Mouse (Mus musculus): ENCODE results near the gene Dlg1. TPM values are rescaled to one million over a fixed set of nuclear protein-coding genes. Genes with fewer than 3 reads are reported as not detected.

The Dlg1 gene
- total RNA-seq (2021): 100 to 1,000 TPM; 185 to 202 TPM
- long read RNA-seq, experiment 1, full-length matches to known transcripts: 20 of 192 reads
- long read RNA-seq, experiment 1, partial matches to known transcripts: 17 of 192 reads
- long read RNA-seq, experiment 1, other reads (novel, unspliced or antisense): 155 of 192 reads
- long read RNA-seq, experiment 2, full-length matches to known transcripts: 15 of 129 reads
- long read RNA-seq, experiment 2, partial matches to known transcripts: 6 of 129 reads
- long read RNA-seq, experiment 2, other reads (novel, unspliced or antisense): 108 of 129 reads

DNA sequence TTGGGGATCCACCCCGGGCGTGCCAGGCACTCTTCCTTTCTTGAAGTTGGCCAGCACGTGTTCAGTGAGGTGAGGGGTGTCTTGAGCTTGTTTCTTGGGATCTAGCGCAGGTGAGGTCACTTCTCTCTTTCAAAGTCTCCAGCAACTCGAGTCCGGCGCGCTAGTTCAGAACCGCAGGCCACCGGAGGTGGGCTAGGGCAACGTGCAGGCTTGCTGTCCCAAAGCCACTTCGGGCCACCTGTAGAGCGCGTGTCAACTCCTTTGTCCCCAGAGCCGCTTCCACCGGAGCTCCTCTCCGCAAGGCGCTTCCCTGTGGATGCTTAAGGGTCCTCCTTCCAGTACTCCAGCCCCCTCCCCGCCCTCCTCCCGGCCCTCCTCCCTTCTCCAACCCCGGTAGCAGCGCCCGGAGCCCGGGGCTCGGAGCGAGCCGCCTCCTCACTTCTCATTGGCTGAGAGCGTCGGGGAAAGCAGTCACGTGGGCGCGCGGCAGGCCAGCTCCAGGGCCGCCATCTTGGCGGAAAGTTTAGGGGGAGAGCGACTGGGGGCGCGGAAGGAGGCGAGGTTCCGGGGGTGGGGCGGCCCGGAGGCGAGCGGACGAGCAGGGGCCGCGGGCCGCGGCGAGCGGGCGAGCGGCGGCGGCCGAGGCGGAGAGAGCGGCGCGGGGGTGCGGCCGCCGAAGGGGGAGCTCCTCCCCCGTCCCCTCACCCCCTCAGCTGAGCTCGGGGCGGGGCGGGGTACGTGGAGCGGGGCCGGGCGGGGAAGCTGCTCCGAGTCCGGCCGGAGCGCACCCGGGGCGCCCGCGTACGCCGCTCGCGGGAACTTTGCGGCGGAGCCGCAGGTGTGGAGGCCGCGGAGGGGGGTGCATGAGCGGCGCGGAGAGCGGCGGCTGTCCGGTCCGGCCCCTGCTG is at the start of gene Dlg1:
Dlg1 (plus strand) TSS at position 65 of the 908 bp plus-strand sequence.
- Histone ChIP-seq H3K27ac (peak within 1 kb of the TSS; percentile 66), H3K4me3 (peak within 1 kb of the TSS; percentile 96)
- no peak for TF ChIP-seq CTCF (IDR thresholded peaks at IDR 0.05)
- intact Hi-C loops (cut with DNase I): no loop called here
- peak; percentile 75 to 80 for DNase-seq (ENCODE audit: extremely low spot score in 1 of 2, low spot score in 2 of 2)

DNA sequence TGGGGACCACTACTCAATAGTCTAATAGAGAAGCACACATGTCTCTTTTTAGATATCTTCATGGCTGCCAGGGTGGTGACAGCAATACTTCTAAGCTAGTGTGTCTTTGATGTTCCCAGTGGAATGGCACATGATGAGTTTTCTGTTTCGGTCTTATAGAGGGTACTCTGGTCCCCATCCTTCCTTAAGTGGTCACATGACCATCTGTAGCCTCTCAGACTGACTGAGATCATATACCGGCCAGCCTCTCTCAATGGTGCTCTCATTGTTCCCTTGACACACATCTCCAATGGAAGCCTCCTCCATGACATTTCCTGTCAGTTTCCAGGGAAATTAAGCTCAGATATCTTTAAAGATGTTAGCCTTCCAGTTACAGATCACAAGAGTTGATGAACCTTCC is 46.9 kb upstream of the Dlg1 start:
- intact Hi-C loops (cut with DNase I): no loop called here
- Histone ChIP-seq H3K27ac (no peak overlapping the region), H3K4me3 (no peak overlapping the region)
- DNase-seq (ENCODE audit: extremely low spot score in 1 of 2, low spot score in 2 of 2): no peak
- no peak for TF ChIP-seq CTCF (IDR thresholded peaks at IDR 0.05)

DNA sequence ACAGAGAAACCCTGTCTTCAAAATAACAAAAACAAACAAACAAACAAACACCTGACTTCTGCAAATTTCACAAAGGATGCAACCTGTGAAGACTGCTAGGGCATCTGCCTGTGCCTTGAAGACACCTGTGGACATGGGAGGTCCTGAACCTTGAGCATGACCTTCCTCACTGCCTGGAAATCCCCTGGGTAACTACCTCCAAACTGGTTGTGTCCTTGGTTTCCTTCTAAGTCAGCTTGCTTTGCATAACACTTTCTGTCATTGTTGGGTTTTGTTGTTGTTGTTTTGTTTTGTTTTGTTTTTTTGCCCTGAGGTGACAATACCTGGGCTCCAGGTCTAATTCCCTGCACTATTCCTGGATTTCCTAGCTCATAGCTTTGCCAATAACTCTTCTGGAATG is 46.1 kb upstream of the Dlg1 start:
- no peak for DNase-seq (ENCODE audit: extremely low spot score in 1 of 2, low spot score in 2 of 2)
- Histone ChIP-seq H3K27ac (no peak overlapping the region), H3K4me3 (no peak overlapping the region)
- intact Hi-C loops (cut with DNase I): no loop called here
- TF ChIP-seq CTCF (IDR thresholded peaks at IDR 0.05): no peak

DNA sequence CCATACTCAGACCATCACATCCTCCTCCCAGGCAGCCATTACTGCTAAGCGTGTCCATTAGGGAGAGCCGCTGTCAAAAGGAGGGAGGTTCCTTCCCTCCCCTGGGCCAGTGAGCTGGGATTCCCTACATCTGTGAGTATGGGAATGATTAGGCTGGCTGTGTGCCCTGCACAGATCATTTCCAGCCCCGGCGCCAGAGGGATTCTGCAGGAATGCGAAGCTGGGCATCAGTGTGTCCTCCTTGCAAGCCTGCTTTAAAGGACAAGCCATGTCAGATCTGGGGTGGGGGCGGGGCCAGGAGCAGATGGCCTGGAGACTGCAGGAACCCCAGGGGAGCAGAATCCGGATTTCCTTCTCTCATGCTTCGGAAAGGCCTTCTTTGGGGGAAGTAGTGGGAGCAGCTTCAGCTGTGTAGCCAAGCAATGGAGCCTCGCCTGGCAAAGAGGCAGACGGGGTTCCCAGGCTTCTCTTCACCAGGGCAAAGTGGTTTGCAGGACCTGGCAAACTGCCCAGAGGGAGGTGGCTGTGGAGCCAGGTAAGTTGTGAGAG is 45.3 kb upstream of the Dlg1 start:
- H3K27ac ChIP-seq: no peak overlapping the region
- intact Hi-C loops (cut with DNase I): no loop called here
- DNase-seq (ENCODE audit: extremely low spot score in 1 of 2, low spot score in 2 of 2): no peak
- H3K4me3 ChIP-seq: no peak overlapping the region
- TF ChIP-seq CTCF (IDR thresholded peaks at IDR 0.05): no peak

DNA sequence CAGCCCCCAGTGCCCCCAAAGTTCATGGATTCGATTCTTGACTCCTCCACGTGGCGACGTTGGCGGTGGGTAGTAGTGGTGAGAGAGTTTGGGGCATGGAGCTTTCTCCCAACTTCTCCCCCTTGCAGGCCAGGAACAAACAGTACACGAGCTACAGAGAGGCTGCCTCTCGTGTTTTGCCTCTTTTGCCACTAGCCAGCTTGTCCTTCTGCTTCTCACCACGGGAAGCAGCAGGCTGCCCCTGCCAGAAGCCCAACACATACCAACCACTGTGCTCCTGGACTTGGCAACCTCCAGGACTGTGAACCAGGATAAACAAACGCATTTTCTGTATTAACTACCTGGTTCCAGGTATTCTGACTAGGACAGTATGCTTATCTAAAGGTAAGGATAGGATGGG is 44.6 kb upstream of the Dlg1 start:
- no peak for DNase-seq (ENCODE audit: extremely low spot score in 1 of 2, low spot score in 2 of 2)
- no peak overlapping the region for H3K27ac ChIP-seq
- intact Hi-C loops (cut with DNase I): no loop called here
- no peak overlapping the region for H3K4me3 ChIP-seq
- TF ChIP-seq CTCF (IDR thresholded peaks at IDR 0.05): no peak

DNA sequence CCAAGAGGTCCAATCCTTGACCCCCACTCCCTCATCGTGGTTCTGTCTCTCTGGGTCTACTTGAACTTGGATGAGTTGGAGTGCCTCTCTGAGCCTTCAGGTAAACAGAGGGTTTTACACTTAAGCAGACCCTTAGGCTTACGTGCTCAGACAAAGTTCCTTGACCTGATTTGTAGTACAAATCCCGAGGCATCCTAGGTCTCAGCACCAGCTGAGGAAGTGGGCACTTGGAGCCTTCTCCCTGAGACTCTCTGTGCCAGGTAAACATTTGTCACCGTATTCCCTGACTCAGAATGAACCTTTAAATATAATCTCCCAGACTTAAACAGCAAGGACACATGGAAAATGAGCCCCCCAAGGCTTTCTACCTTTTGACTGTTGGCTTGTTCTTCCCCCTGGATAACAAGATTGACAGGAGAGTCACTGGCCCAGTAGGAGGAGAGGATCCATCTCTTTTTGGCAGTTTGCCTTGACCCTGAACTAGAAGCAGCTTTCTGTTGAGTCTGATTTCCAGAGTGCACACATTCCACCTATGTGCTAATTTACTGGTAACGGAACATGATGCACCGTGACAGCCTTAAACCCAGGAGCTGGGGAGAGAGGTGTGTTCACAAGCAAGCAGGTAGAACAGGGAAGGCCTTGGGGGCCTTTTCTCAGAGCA is 43.4 kb upstream of the Dlg1 start:
- Histone ChIP-seq H3K27ac (no peak overlapping the region), H3K4me3 (no peak overlapping the region)
- no peak for TF ChIP-seq CTCF (IDR thresholded peaks at IDR 0.05)
- intact Hi-C loops (cut with DNase I): no loop called here
- no peak for DNase-seq (ENCODE audit: extremely low spot score in 1 of 2, low spot score in 2 of 2)

DNA sequence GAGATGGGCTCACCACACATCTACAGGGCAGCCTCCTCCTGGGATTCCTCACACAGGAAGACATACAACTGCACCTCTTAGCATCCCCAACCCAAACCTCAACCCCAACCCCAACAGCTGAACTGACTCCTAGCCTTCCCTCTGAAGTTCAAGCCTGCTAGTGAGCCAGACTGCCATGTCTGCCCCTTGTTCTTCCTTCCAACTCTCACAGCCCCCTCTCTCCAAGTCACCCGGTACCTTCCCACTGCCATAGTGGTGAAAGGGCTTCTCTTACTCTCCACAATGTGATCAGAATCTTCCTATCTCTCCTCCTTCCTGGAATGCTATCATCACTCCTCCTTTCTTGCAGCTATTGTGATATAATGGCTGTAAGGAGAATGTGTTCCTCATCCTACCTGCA is 40.9 kb upstream of the Dlg1 start:
- no peak for TF ChIP-seq CTCF (IDR thresholded peaks at IDR 0.05)
- Histone ChIP-seq H3K27ac (no peak overlapping the region), H3K4me3 (no peak overlapping the region)
- intact Hi-C loops (cut with DNase I): no loop called here
- DNase-seq (ENCODE audit: extremely low spot score in 1 of 2, low spot score in 2 of 2): no peak

DNA sequence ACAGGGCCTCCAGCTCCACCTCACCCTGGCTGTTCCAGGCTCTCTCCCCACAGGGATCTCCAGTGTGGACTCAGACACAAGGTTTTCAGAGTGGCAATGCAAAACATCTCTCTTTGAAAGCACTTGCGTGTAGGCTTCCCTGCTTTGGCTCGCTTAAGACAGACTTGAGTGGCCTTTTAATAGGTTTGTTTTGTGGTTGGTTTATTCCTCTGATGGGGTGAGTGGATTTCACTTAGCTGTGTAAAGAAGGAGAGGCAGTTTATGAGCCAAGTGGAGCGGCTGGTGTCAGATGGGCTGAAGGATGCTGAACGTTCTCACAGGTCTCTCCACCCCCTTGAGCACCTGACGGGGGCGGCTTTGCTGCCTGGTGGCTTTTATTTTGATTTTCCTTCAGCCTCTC is 40.1 kb upstream of the Dlg1 start:
- Histone ChIP-seq H3K4me3 (no peak overlapping the region), H3K27ac (no peak overlapping the region)
- no peak for TF ChIP-seq CTCF (IDR thresholded peaks at IDR 0.05)
- no peak for DNase-seq (ENCODE audit: extremely low spot score in 1 of 2, low spot score in 2 of 2)
- intact Hi-C loops (cut with DNase I): no loop called here

DNA sequence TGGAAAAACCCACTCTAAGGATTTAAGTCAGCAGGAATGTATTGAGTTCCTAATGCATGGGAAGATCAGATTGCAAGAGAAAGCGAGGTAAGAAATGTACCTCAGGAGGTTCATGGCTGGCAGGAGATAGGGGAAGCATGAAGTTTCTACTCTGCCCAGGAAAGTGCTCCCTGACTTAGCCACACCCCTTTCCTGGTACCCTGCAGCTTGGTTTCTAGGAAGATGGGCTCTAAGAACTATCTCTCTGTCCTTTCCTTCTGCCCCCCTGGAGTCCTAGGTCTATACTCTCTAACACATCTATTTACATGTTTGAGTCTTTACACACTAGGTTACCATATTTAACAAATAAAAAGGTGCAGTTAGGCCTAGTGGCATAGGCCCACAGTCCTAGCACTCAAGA is 38.5 kb upstream of the Dlg1 start:
- no peak for DNase-seq (ENCODE audit: extremely low spot score in 1 of 2, low spot score in 2 of 2)
- no peak for TF ChIP-seq CTCF (IDR thresholded peaks at IDR 0.05)
- no peak overlapping the region for H3K27ac ChIP-seq
- intact Hi-C loops (cut with DNase I): no loop called here
- no peak overlapping the region for H3K4me3 ChIP-seq

DNA sequence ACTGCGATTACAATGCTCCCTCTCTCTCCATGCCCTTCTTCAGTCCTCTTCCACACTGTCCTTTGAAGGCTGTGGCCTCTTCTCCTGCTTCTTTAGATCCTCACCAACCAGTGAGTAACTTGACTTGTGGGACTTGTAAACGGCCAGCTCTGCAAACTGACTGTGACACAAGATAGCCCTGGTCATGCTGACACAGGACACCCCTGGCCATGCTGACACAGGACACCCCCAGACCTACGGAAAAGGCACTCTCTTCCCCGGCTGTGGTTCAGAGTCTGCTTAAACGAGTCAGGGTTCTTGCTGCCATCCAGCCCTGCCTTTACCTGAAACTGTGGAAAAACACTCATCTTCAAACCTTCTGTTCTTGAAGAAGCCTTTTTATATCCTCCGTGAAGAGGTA is 36.9 kb upstream of the Dlg1 start:
- intact Hi-C loops (cut with DNase I): no loop called here
- Histone ChIP-seq H3K4me3 (no peak overlapping the region), H3K27ac (no peak overlapping the region)
- no peak for DNase-seq (ENCODE audit: extremely low spot score in 1 of 2, low spot score in 2 of 2)
- no peak for TF ChIP-seq CTCF (IDR thresholded peaks at IDR 0.05)

DNA sequence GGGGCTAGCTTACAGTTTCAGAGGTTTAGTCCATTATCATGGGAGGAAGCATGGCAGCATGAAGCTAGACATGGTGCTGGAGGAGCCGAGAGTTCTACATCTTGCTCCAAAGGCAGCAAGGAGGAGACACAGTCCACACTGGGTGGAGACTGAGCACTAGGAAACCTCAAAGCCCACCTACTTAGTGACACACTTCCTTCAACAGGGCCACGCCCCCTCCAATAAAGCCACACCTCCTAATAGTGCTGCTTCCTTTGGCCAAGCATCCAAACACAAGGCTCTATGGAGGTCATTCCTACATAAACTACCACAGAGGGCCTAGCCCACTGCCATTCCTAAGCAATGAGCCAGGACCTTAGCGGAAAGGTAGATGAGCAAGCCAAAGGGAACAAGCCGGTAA is 32.9 kb upstream of the Dlg1 start:
- DNase-seq (ENCODE audit: extremely low spot score in 1 of 2, low spot score in 2 of 2): no peak
- intact Hi-C loops (cut with DNase I): no loop called here
- Histone ChIP-seq H3K4me3 (no peak overlapping the region), H3K27ac (no peak overlapping the region)
- TF ChIP-seq CTCF (IDR thresholded peaks at IDR 0.05): no peak

DNA sequence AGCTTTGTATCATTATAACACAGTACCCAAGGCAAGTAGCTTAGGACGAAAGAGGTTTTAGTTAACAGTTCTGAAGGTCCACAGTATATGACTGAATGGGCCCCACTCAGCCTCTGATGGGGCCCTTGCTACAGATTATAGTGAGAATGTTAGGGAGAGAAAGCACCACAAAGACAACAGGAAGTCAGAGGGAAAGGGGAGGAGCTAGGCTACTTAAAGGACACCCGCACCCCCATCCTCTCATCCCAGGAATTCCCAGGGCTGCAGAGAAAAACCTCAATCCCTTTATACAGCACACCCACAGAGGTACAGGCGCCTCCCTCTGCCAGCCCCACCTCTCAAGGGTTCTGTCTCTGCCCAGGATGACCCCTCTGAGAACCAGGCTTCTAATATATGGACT is 32.2 kb upstream of the Dlg1 start:
- TF ChIP-seq CTCF (IDR thresholded peaks at IDR 0.05): no peak
- H3K27ac ChIP-seq: no peak overlapping the region
- no peak for DNase-seq (ENCODE audit: extremely low spot score in 1 of 2, low spot score in 2 of 2)
- intact Hi-C loops (cut with DNase I): no loop called here
- H3K4me3 ChIP-seq: no peak overlapping the region

All from left cerebral cortex, adult 2 months (tissue).